Mouse (Mus musculus) liver, postnatal 0 days (tissue): ENCODE data around the gene Rnaseh2b.

Source experiments
- CTCF ChIP-seq: sonication (generic); IDR thresholded peaks from 2 replicates; pipeline ENCODE4 v1.5.1; 2016; ENCODE audit warnings: antibody characterized with exemption, low read depth
- EP300 ChIP-seq: IDR thresholded peaks from 2 replicates; pipeline ENCODE4 v1.6.1; 2016; ENCODE audit warnings: antibody characterized with exemption, low read depth, mild to moderate bottlenecking

GRCm38 (mm10) chr14:62270698-62271396 is 21.5 kb upstream of the Rnaseh2b start:
- TF ChIP-seq CTCF, result no peak
- TF ChIP-seq EP300, result no peak
